Mouse (Mus musculus): ENCODE results near the gene Wdr59. TPM values are rescaled to one million over a fixed set of nuclear protein-coding genes. Genes with fewer than 3 reads are reported as not detected.
A peak's percentile ranks its signal among the peaks of the same experiment; 100 is the strongest.

Wdr59 gene
- polyA plus RNA-seq, 1 experiment from 2014 or later = 6.7 TPM

GRCm38 (mm10) chr8:111561824-111562223 lies 39.9 kb upstream of the Wdr59 start:
- WGBS = 90% methylated on average over 4 of the region's 4 CpGs
- Histone ChIP-seq H3K4me3 (replicated peaks) (no peak overlapping the region), H3K9ac (replicated peaks) (no peak overlapping the region), H3K36me3 (no peaks in the 10 kb centered on the region), H3K27ac (no peak overlapping the region), H3K9me3 (no peaks in the 10 kb centered on the region), H3K4me1 (replicated peaks) (peaks cover 35% of the 10 kb centered on the region), H3K27me3 (no peaks in the 10 kb centered on the region), H3K4me2 (replicated peaks) (no peak overlapping the region)
- ATAC-seq = no peak

GRCm38 (mm10) chr8:111551511-111552130 lies 29.7 kb upstream of the Wdr59 start:
- Histone ChIP-seq H3K27ac (no peak overlapping the region), H3K36me3 (no peaks in the 10 kb centered on the region), H3K4me3 (replicated peaks) (no peak overlapping the region), H3K9me3 (no peaks in the 10 kb centered on the region), H3K9ac (replicated peaks) (no peak overlapping the region), H3K27me3 (no peaks in the 10 kb centered on the region), H3K4me2 (replicated peaks) (no peak overlapping the region), H3K4me1 (replicated peaks) (peaks cover 49% of the 10 kb centered on the region)
- 76% methylated on average over 8 of the region's 8 CpGs for WGBS
- ATAC-seq = no peak

GRCm38 (mm10) chr8:111550002-111550870 lies 28.3 kb upstream of the Wdr59 start:
- Histone ChIP-seq H3K4me2 (replicated peaks) (no peak overlapping the region), H3K36me3 (no peaks in the 10 kb centered on the region), H3K4me1 (replicated peaks) (peaks cover 47% of the 10 kb centered on the region), H3K27me3 (no peaks in the 10 kb centered on the region), H3K27ac (0 out of 2 replicates have a peak overlapping the region, but pooled peaks have one; percentile 27), H3K9ac (replicated peaks) (no peak overlapping the region), H3K4me3 (replicated peaks) (no peak overlapping the region), H3K9me3 (no peaks in the 10 kb centered on the region)
- ATAC-seq = no peak
- WGBS = 70% methylated on average over 9 of the region's 9 CpGs

GRCm38 (mm10) chr8:111548201-111548600 lies 26.3 kb upstream of the Wdr59 start:
- H3K4me2 ChIP-seq (replicated peaks) = no peak overlapping the region
- no peaks in the 10 kb centered on the region for H3K9me3 ChIP-seq
- H3K36me3 ChIP-seq = no peaks in the 10 kb centered on the region
- no peaks in the 10 kb centered on the region for H3K27me3 ChIP-seq
- WGBS = 87% methylated on average over 6 of the region's 6 CpGs
- H3K27ac ChIP-seq = no peak overlapping the region
- H3K9ac ChIP-seq (replicated peaks) = no peak overlapping the region
- ATAC-seq = no peak
- no peak overlapping the region for H3K4me3 ChIP-seq (replicated peaks)
- peaks cover 37% of the 10 kb centered on the region for H3K4me1 ChIP-seq (replicated peaks)

DNA sequence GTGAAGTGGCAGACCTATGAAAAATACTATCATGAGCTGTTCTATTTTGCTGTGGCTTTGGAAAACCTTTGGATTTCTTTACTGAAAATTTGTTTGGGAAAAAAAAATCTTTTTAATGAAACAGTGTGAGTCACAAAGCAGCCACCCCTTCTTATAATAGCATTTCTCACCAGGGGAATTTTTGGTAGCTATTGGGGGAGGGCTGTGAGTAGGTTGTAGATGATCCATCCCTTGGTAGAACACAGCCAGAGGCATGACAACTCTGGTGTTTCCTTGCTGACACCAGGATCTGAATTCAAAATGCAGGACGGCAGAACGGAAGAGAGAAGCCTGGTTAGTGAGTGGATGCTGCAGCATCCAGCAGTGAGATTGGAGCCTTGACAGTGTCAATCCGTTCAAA lies 25.3 kb upstream of the Wdr59 start:
- WGBS = 89% methylated on average over 3 of the region's 3 CpGs

GRCm38 (mm10) chr8:111545406-111546156 lies 23.7 kb upstream of the Wdr59 start:
- no peak overlapping the region for H3K4me3 ChIP-seq (replicated peaks)
- H3K4me2 ChIP-seq (replicated peaks) = no peak overlapping the region
- H3K4me1 ChIP-seq (replicated peaks) = peaks cover 44% of the 10 kb centered on the region
- no peak overlapping the region for H3K9ac ChIP-seq (replicated peaks)
- ATAC-seq = no peak
- H3K27me3 ChIP-seq = no peaks in the 10 kb centered on the region
- no peak overlapping the region for H3K27ac ChIP-seq
- 90% methylated on average over 8 of the region's 8 CpGs for WGBS
- no peaks in the 10 kb centered on the region for H3K9me3 ChIP-seq
- no peaks in the 10 kb centered on the region for H3K36me3 ChIP-seq

More for the DNA sequence above, 25.3 kb upstream of the Wdr59 start:
- Histone ChIP-seq H3K4me1 (replicated peaks) (peaks cover 38% of the 10 kb centered on the region), H3K4me3 (replicated peaks) (no peak overlapping the region), H3K27me3 (no peaks in the 10 kb centered on the region), H3K27ac (no peak overlapping the region), H3K36me3 (no peaks in the 10 kb centered on the region), H3K9me3 (no peaks in the 10 kb centered on the region), H3K4me2 (replicated peaks) (no peak overlapping the region), H3K9ac (replicated peaks) (no peak overlapping the region)
- no peak for ATAC-seq

- Histone ChIP-seq H3K27me3 (no peaks in the 10 kb centered on the region), H3K4me3 (replicated peaks) (no peak overlapping the region), H3K27ac (no peak overlapping the region), H3K9ac (replicated peaks) (no peak overlapping the region), H3K4me1 (replicated peaks) (peaks cover 47% of the 10 kb centered on the region), H3K4me2 (replicated peaks) (no peak overlapping the region), H3K36me3 (no peaks in the 10 kb centered on the region), H3K9me3 (no peaks in the 10 kb centered on the region)
- ATAC-seq = no peak
- 96% methylated on average over 9 of the region's 9 CpGs for WGBS
Observed at GRCm38 (mm10) chr8:111543712-111544380, 22.0 kb upstream of the Wdr59 start.

DNA sequence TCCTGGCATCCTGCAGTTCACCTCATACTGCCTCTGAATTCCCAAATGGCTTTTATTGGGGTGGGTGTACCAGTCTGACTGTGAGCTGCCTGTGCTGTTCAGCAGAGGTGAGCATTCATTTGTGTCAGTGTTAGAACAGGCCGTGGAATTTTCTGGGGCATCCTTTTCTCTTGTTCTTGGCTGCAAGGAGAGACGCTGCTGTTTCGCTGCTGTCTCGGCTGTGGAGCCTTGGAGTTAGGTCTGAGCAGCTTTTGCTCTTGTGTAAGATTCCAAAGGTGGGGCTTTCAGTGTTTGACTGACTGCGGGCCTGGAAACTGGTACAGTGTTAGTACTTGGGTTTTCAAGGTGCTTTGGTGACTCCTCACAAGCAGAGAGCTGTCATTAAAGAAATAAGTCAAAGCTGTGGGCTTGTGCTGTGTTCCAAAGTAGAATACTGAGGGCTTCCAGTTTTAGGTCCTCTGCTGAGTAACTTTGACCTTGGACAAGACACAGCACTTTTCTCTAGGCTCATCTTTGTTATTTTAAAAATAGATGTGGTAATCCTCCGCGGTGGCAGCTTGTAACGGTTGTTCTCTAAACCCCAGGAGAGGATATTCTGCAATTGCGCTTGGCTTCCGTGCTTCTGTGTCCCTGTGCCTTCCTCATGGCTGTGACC lies 17.7 kb upstream of the Wdr59 start:
- Histone ChIP-seq H3K4me1 (replicated peaks) (peaks cover 59% of the 10 kb centered on the region), H3K27me3 (no peaks in the 10 kb centered on the region), H3K4me3 (replicated peaks) (peak overlapping the region; percentile 99), H3K9me3 (no peaks in the 10 kb centered on the region), H3K27ac (0 out of 2 replicates have a peak overlapping the region, but pooled peaks have one; percentile 9), H3K9ac (replicated peaks) (peak overlapping the region; percentile 58), H3K36me3 (no peaks in the 10 kb centered on the region), H3K4me2 (replicated peaks) (peak overlapping the region; percentile 99)
- 44% methylated on average over 10 of the region's 10 CpGs for WGBS
- ATAC-seq = no peak

DNA sequence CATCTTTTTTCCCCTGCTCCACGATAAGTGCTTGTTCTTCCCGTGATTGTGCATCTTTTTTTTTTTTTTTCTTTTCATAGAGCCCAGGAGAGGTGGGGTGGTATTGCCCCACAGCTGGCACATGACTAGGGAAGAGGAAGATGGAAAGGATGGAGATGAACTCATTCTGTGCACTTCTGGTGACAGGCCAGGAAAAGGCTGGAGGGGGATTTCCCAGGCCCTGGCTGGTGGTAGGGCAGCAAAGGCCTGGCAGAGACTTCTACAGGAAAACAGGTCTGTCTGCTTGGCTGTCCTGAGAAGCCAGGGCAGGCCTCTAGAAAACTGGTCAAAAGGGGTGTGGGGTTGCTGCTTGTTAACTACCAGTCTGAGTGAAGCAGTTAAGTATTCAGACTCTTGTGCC lies 16.3 kb upstream of the Wdr59 start:
- peaks cover 56% of the 10 kb centered on the region for H3K4me1 ChIP-seq (replicated peaks)
- no peaks in the 10 kb centered on the region for H3K9me3 ChIP-seq
- H3K27me3 ChIP-seq = no peaks in the 10 kb centered on the region
- no peak for ATAC-seq
- peak overlapping the region; percentile 99 for H3K4me2 ChIP-seq (replicated peaks)
- no peaks in the 10 kb centered on the region for H3K36me3 ChIP-seq
- peak overlapping the region; percentile 99 for H3K9ac ChIP-seq (replicated peaks)
- H3K27ac ChIP-seq = peak overlapping the region; percentile 98; the same call in 1 of the 2 replicates
- H3K4me3 ChIP-seq (replicated peaks) = peak overlapping the region; percentile 99
- WGBS = 3% methylated on average over 2 of the region's 2 CpGs

- H3K4me3 ChIP-seq (replicated peaks) = peak overlapping the region; percentile 99
- H3K27me3 ChIP-seq = no peaks in the 10 kb centered on the region
- ATAC-seq = no peak
- H3K9me3 ChIP-seq = no peaks in the 10 kb centered on the region
- no peaks in the 10 kb centered on the region for H3K36me3 ChIP-seq
- H3K27ac ChIP-seq = peak overlapping the region; percentile 98
- H3K9ac ChIP-seq (replicated peaks) = peak overlapping the region; percentile 99
- peak overlapping the region; percentile 99 for H3K4me2 ChIP-seq (replicated peaks)
- H3K4me1 ChIP-seq (replicated peaks) = peaks cover 53% of the 10 kb centered on the region
- WGBS = 2% methylated on average over 8 of the region's 8 CpGs
Observed at GRCm38 (mm10) chr8:111537765-111538158, 15.9 kb upstream of the Wdr59 start.
